Mouse (Mus musculus) embryonic stem cell, embryonic (primary cell): ENCODE measurements around the gene Itga6.

ENCODE experiments used
- CTCF ChIA-PET, 4 experiments: fragments of 300-600 bp in 2 of 4; fragments of 350-600 bp in 2 of 4; sonication (Branson Sonifier 250); formaldehyde crosslinking; loops; one replicate each; lab custom pipeline; 2022; ENCODE audit warnings: inconsistent platforms in 2 of 4; lab: Charles Lee
- POLR2A ChIA-PET, 4 experiments: fragments of 300-600 bp in 2 of 4; fragments of 350-600 bp in 2 of 4; sonication (Branson Sonifier 250); formaldehyde crosslinking; loops; one replicate each; lab custom pipeline; 2022; ENCODE audit warnings: antibody characterized with exemption in 4 of 4, inconsistent platforms in 1 of 4; lab: Charles Lee

Gene Itga6

GRCm38 (mm10) chr2:71749367-71750086, 4.1 kb downstream of the Itga6 start:
- POLR2A ChIA-PET: interaction anchor here (0.5 to 2.5 kb wide), 46 partner anchors 8 to 710 kb away, joined by 3 to 13 read pairs (median 3); partner anchors contain the start of gene Hat1 (in 1 of the 4)
- CTCF ChIA-PET: interaction anchor here in 3 of 4 experiments (0.6 to 1.1 kb wide), 4 partner anchors 63 to 174 kb away, joined by 3 to 5 read pairs (median 4); no protein-coding TSS in a partner anchor

GRCm38 (mm10) chr2:71750087-71750453, 4.7 kb downstream of the Itga6 start:
- ChIA-PET CTCF (interaction anchor here in 2 of 4 experiments (0.7 to 1.1 kb wide), 2 partner anchors 64 to 215 kb away, joined by 3 read pairs; no protein-coding TSS in a partner anchor), POLR2A (interaction anchor here in 3 of 4 experiments (0.7 to 2.5 kb wide), 28 partner anchors 9 to 187 kb away, joined by 3 to 13 read pairs (median 4); no protein-coding TSS in a partner anchor)

DNA sequence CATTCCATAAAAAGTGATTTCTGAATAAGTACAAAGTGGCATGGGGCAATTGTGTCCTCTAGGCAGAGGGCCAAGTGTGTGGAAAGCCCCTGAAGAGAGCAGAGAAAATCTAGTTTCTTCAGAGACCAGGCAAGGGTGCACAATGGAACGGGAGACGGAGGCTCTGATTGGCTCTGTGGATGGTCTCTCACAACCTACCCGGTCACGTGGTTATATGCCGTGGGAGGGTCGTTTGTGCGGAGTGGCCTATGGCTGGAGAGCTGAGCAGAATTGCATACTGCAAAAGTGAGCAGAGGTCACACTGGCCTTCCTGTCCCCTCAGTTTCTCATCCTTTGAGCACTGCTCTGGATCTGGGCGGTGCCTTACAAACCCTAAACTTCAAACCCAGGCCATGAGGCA, 5.9 kb downstream of the Itga6 start:
- CTCF ChIA-PET: interaction anchor here in 1 of 4 experiments (0.6 kb wide), 1 partner anchor 553 kb away, joined by 8 read pairs; no protein-coding TSS in a partner anchor
- POLR2A ChIA-PET: interaction anchor here (0.6 to 2.0 kb wide), 40 partner anchors 8 to 403 kb away, joined by 3 to 8 read pairs (median 3); no protein-coding TSS in a partner anchor

GRCm38 (mm10) chr2:71751863-71752262, 6.4 kb downstream of the Itga6 start:
- POLR2A ChIA-PET: interaction anchor here in 3 of 4 experiments (0.6 to 2.0 kb wide), 35 partner anchors 8 to 404 kb away, joined by 3 to 8 read pairs (median 3); no protein-coding TSS in a partner anchor
- CTCF ChIA-PET: no interaction called here

- CTCF ChIA-PET: no interaction called here
Observed at GRCm38 (mm10) chr2:71752383-71752782, 7.0 kb downstream of the Itga6 start.

GRCm38 (mm10) chr2:71753161-71753560, 7.7 kb downstream of the Itga6 start:
- ChIA-PET CTCF (no interaction called here), POLR2A (interaction anchor here in 1 of 4 experiments (1.7 kb wide), 1 partner anchor 8 kb away, joined by 4 read pairs; the partner anchor contains the start of gene Itga6)

More at GRCm38 (mm10) chr2:71752383-71752782, 7.0 kb downstream of the Itga6 start:
- POLR2A ChIA-PET: interaction anchor here in 2 of 4 experiments (0.9 to 2.0 kb wide), 12 partner anchors 10 to 99 kb away, joined by 3 to 8 read pairs (median 4); no protein-coding TSS in a partner anchor

GRCm38 (mm10) chr2:71755748-71756147, 10.3 kb downstream of the Itga6 start:
- ChIA-PET POLR2A (interaction anchor here in 2 of 4 experiments (0.6 to 1.7 kb wide), 4 partner anchors 10 to 389 kb away, joined by 3 to 7 read pairs (median 4); partner anchors contain the start of gene Itga6 (in 1 of the 2)), CTCF (no interaction called here)

GRCm38 (mm10) chr2:71757098-71757497, 11.7 kb downstream of the Itga6 start:
- CTCF ChIA-PET: interaction anchor here in 2 of 4 experiments (0.5 to 0.8 kb wide), 3 partner anchors 56 to 1729 kb away, joined by 4 to 6 read pairs (median 5); no protein-coding TSS in a partner anchor
- POLR2A ChIA-PET: interaction anchor here in 2 of 4 experiments (0.6 to 1.7 kb wide), 6 partner anchors 8 to 101 kb away, joined by 3 to 7 read pairs (median 4); partner anchors contain the start of gene Itga6 (in 1 of the 2)

DNA sequence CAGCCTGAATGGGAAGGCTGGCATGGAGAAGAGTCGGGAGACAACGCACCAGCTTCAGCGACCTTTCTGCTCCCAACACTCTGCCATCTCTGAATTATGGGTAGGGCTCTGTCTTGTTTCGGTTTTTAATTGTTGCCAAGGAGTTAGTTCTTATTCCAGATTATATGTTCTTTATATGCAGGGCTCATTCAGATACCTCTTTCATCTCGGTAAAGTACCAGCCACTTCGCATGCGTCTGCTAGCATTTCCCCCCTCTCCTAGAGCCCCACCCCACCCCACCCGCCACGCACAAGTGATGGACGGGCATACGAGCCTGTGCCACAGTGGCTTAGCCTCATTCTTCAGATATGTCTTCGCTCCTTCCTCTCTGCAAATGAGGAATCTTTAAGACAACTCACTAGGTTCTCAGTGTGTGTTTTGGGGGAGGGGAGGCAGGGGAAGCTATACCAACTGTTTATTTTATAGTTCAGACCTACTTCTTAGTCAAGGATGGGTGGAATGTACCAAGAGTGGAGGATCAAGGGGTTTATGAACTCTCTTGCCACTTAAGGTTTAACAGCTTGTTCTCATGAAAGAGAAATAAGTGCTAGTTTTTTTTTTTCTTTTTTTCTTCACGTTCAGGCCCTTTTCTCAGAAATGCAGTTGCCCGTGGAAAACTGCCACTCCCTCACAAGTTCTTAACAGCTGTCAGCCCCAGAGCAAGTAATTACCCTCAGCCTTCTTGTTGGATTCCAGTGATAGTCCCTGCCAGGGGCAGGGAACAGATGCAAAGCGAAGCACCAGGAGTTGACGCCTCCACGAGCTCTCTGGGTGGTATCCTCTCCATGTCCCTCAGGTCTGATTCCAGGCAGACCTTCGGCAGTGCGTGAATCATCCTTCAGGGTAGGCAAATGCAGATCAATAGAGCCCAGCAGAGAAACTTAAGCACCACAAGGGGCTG, 13.4 kb downstream of the Itga6 start:
- CTCF ChIA-PET: interaction anchor here in 1 of 4 experiments (0.6 kb wide), 1 partner anchor 123 kb away, joined by 3 read pairs; no protein-coding TSS in a partner anchor
- POLR2A ChIA-PET: interaction anchor here in 3 of 4 experiments (0.6 to 1.8 kb wide), 17 partner anchors 7 to 150 kb away, joined by 3 to 7 read pairs (median 4); partner anchors contain the start of genes Itga6 (in 1 of the 3) and Pdk1 (in 1 of the 3)

GRCm38 (mm10) chr2:71760091-71760490, 14.7 kb downstream of the Itga6 start:
- POLR2A ChIA-PET: interaction anchor here in 2 of 4 experiments (1.0 to 1.6 kb wide), 3 partner anchors 9 to 16 kb away, joined by 3 to 6 read pairs (median 5); partner anchors contain the start of gene Itga6 (in 1 of the 2)
- CTCF ChIA-PET: no interaction called here

DNA sequence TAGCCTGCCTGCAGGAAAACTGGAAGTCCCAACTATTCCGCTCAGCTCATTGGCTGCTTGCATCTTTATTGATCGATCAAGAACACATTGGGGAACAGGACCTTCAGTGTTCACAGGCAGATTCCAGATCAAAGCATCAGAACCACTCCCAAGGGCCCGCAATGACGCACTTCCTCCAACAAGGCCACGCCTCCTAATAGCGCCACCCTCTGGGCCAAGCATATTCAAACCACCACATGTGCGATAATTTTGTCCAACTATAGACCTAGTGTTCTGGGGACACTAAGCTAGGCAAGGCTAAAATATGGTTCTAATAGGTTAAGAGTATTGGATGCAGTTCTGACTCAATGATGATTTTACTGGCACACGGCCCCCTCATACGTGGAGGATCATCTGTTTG, 15.7 kb downstream of the Itga6 start:
- ChIA-PET CTCF (interaction anchor here in 1 of 4 experiments (0.7 kb wide), 1 partner anchor 21 kb away, joined by 3 read pairs; no protein-coding TSS in a partner anchor), POLR2A (interaction anchor here in 2 of 4 experiments (1.0 to 1.7 kb wide), 5 partner anchors 10 to 37 kb away, joined by 3 to 6 read pairs (median 5); partner anchors contain the start of gene Itga6 (in 1 of the 2))

DNA sequence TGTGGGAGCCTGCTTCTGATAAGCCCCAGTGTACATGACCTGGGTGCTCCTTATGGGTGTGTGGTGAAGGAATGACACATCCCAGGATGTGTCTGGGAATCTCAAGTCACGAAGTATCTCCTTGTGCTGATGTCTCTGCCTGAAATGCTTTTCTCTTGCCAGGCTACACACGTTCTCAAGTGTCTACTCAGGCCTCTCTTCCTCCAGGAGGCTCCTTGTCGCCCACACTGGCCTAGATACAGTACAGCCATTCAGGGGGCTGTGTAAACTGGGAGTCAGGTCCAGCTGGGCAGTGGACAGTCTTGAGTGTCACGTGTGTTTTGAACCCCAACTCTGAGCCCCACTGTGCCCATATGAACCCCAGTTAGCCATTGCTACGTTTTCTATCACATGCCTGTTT, 19.1 kb downstream of the Itga6 start:
- CTCF ChIA-PET: no interaction called here
- POLR2A ChIA-PET: interaction anchor here in 2 of 4 experiments (1.0 to 2.1 kb wide), 3 partner anchors 23 to 60 kb away, joined by 3 to 4 read pairs (median 3); no protein-coding TSS in a partner anchor

DNA sequence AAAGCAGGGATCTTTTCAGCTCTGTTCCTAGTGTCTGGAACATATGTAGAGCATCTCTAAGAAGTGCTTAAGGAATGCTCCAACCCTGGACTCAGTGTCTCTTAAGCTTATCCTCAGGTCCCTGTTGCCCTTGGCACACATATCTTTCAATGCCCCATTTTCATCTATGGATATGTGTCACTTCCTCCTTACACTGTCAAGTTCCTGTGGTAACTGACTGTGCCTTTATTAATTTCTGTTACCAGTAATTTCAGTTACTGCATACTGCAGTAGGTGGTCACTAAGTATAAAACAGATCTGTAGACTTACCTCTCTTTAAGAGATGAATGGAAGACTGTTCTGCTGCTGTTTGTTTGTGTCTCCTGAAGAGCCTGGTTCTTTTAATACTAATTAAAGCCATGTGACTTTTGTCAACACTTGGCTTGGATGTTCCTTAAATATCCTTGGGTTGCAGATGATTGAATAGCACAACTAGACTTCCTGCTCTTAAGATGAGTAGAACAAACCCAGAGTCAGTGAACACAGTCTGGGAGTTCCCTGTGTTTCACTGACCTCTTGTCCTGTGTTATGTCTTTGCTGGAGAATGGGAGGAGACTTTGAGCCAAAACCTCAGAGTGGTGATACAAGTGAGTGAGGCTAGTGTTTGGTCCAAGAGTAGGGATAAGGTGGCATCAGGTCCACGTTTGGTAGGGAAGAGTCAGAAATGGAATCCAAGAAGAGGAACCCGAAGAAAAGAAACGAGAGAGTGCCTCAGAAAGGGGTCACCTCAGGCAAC, 19.7 kb downstream of the Itga6 start:
- CTCF ChIA-PET: no interaction called here

DNA sequence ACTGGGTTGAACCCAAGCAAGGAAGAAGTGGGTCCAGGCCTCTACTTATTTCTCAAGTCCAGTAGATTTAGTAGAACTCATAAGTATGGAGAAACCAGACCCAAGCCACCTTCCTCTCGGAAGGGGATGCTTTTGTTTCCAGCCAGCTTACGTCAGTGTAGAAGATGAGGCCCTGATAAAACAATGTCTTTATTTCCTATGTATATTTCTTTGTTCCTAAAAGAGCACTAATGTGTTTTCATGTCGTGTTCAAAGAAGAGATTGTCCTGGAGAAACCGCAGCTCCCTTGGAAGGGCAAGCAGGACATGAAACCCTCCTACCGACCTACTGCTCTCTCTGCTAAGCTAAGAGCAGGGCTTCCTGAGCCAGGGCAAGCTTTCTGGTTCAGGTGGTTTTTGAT, 20.6 kb downstream of the Itga6 start:
- POLR2A ChIA-PET: interaction anchor here in 2 of 4 experiments (1.0 to 1.3 kb wide), 2 partner anchors 16 to 62 kb away, joined by 3 read pairs; no protein-coding TSS in a partner anchor
- CTCF ChIA-PET: no interaction called here

More for the DNA sequence above, 19.7 kb downstream of the Itga6 start:
- POLR2A ChIA-PET: interaction anchor here in 1 of 4 experiments (1.0 to 1.3 kb wide), 2 partner anchors 23 to 61 kb away, joined by 3 read pairs; no protein-coding TSS in a partner anchor

DNA sequence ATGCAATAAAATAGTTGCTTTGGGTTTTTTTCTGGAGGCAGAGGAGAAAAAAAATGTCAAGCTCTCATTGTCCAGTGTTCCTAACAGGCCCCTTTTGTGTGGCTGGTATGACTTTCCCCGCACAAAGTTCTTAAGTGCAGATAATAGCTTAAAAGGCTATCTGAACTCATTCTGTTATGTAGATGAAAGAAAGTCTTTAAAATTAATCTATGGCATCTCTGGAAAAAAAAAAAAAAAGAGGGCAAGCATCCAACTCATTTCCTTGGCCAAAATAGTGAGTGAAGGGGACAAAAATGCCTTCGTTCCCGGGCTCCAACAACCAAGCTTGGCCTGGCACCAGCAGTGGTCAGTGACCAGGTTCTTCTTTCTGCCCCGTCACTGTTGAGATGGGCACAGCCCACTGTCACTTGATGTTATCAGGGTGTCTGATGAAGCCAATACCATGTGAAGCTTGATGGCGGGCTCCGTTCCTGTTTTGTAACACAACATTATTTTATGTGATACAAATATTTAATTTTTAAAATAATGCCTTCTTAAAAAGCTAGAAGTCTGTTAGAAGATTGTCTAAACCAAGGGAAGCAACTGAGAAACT, 21.7 kb downstream of the Itga6 start:
- POLR2A ChIA-PET: no interaction called here
- CTCF ChIA-PET: no interaction called here

DNA sequence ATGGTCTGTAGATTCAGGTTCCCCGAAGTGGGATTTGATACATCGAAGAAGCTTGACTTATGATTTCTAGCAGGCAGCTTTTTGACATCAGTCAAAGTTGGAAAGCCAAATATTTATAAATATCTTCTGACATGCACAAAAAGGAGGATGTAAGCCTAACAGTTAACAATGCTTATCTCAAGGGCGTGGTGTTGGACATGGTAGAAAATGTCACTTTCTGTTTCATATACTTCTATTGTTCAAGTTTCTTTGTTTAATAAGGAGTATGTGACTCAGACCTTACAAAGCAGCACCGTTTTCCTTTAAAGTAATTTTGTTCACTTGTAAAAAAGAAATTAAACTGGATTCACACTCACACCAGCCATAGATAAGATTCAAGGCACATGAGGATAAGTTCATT, 26.3 kb downstream of the Itga6 start:
- POLR2A ChIA-PET: interaction anchor here in 2 of 4 experiments (0.6 to 1.0 kb wide), 3 partner anchors 21 to 156 kb away, joined by 3 read pairs; no protein-coding TSS in a partner anchor
- CTCF ChIA-PET: interaction anchor here in 1 of 4 experiments (0.6 kb wide), 1 partner anchor 44 kb away, joined by 3 read pairs; no protein-coding TSS in a partner anchor
